Comparison of ENCODE assay signal across 20 mouse cellular contexts in genomic region chr12:105825266-105825665, GRCm38 (mm10).
"Had no signal": no experiment of that assay in that cellular context is flagged by ENCODE, and none has a peak within 500 bp of the region (broad histone marks: within the 10 kb centered on the region; RNA-seq: fewer than 3 reads in every experiment).

No protein-coding gene starts in this region.

- H3K4me2 ChIP-seq: lung, embryonic 14.5 days; midbrain, embryonic 11.5 days; midbrain, embryonic 13.5 days; neural tube, embryonic 13.5 days; neural tube, embryonic 15.5 days had no signal

- H3K27ac ChIP-seq: macrophage; midbrain, embryonic 13.5 days; neural tube, embryonic 13.5 days; neural tube, embryonic 15.5 days had no signal

- H3K4me1 ChIP-seq: midbrain, embryonic 13.5 days; neural tube, embryonic 13.5 days; neural tube, embryonic 15.5 days had no signal

- DNase-seq: lung, adult 18-20 months; lung, embryonic 14.5 days; lung, postnatal 10 days; lung, postnatal 36 days; retina, postnatal 1 day; right cerebral cortex, adult 18-20 months; right cerebral cortex, postnatal 25 days; right cerebral cortex, postnatal 4 days; spleen, adult 18-20 months; thymus, adult 2 months; thymus, postnatal 25 days; thymus, postnatal 4 days had no signal

- H3K9me3 ChIP-seq: megakaryocyte, embryonic 14.5 days; midbrain, embryonic 13.5 days; neural tube, embryonic 13.5 days; neural tube, embryonic 15.5 days had no signal

- H3K4me3 ChIP-seq: megakaryocyte, embryonic 14.5 days; midbrain, embryonic 13.5 days; myocyte; neural tube, embryonic 13.5 days; neural tube, embryonic 15.5 days had no signal

- H3K9ac ChIP-seq: lung, embryonic 14.5 days; midbrain, embryonic 13.5 days; neural tube, embryonic 13.5 days; neural tube, embryonic 15.5 days had no signal

- H3K27me3 ChIP-seq: megakaryocyte, embryonic 14.5 days; midbrain, embryonic 13.5 days; neural tube, embryonic 13.5 days; neural tube, embryonic 15.5 days had no signal

- ATAC-seq: midbrain, embryonic 13.5 days; midbrain, embryonic 16.5 days had no signal
